ENCODE assay signal across 8 mouse cellular contexts in genomic region chr7:25781937-25782610, GRCm38 (mm10). TPM values are rescaled to one million over a fixed set of nuclear protein-coding genes. Genes with fewer than 3 reads are reported as not detected.
A peak's percentile ranks its signal among the peaks of the same experiment; 100 is the strongest.
DNase-seq lines count a peak whose midpoint lies in the region; ATAC-seq and TF ChIP-seq lines count a peak whose summit lies in the region.

No protein-coding gene starts in this region.

- H3K4me1 ChIP-seq in heart, embryonic 14.5 days (ENCODE audit: control insufficient read depth in 2 of 2, insufficient read depth in 2 of 2, low read length in 2 of 2) = peaks cover 16 to 33% of the 10 kb centered on the region in 2 experiments
- peaks cover 18% of the 10 kb centered on the region for H3K4me1 ChIP-seq in liver, embryonic 16.5 days (ENCODE audit: control insufficient read depth, low read depth, low read length)
- peaks cover 9% of the 10 kb centered on the region for H3K4me1 ChIP-seq in olfactory bulb, adult 2 months (ENCODE audit: control insufficient read depth, insufficient read depth, low read length)

- peaks cover 65% of the 10 kb centered on the region for H3K79me2 ChIP-seq in C2C12 (ENCODE audit: control insufficient read depth, insufficient read depth)

- no peak overlapping the region for H3K4me3 ChIP-seq in C2C12 (ENCODE audit: insufficient read depth, poor library complexity, severe bottlenecking)
- peak overlapping the region; percentile 31 to 34 for H3K4me3 ChIP-seq in heart, embryonic 14.5 days (ENCODE audit: control insufficient read depth in 1 of 2, insufficient read depth in 1 of 2, low read depth in 1 of 2, low read length in 2 of 2)
- H3K4me3 ChIP-seq in liver, embryonic 16.5 days (ENCODE audit: low read depth, low read length) = peak overlapping the region; percentile 16; the same call in 1 of the 2 replicates
- H3K4me3 ChIP-seq in olfactory bulb, adult 2 months (ENCODE audit: insufficient read depth, low read depth, low read length) = peak overlapping the region; percentile 47

- H3ac ChIP-seq in C2C12 (ENCODE audit: control insufficient read depth, insufficient read length, low read depth) = peak overlapping the region; percentile 64

- H3K9ac ChIP-seq in heart, embryonic 14.5 days (ENCODE audit: low read length) = peak overlapping the region; percentile 66
- H3K9ac ChIP-seq in liver, embryonic 16.5 days (ENCODE audit: low read depth, low read length) = no peak overlapping the region

- intact Hi-C loops in gastrocnemius, postnatal 36 days (cut with DNase I) = no loop called here

- H3K4me2 ChIP-seq in heart, embryonic 14.5 days (ENCODE audit: low read length) = peak overlapping the region; percentile 85
- peak overlapping the region; percentile 47 for H3K4me2 ChIP-seq in liver, embryonic 16.5 days (ENCODE audit: low read depth, low read length)

- no peaks in the 10 kb centered on the region for H3K9me3 ChIP-seq in heart, embryonic 14.5 days (ENCODE audit: control insufficient read depth, low read length)
- H3K9me3 ChIP-seq in liver, embryonic 16.5 days (replicated peaks; ENCODE audit: control insufficient read depth, low read length) = no peaks in the 10 kb centered on the region

- DNase-seq in ES-CJ7 (ENCODE audit: low read depth, low spot score) (peak; percentile 58), adipocyte (ENCODE audit: low spot score) (no peak)
- DNase-seq in thymus, postnatal 4 days = no peak
- no peak for DNase-seq in gastrocnemius, postnatal 36 days

- no peaks in the 10 kb centered on the region for H3K27me3 ChIP-seq in C2C12 (ENCODE audit: control insufficient read depth, insufficient read depth, insufficient read length)
- H3K27me3 ChIP-seq in heart, embryonic 14.5 days (ENCODE audit: control insufficient read depth, insufficient read depth, low read length) = no peaks in the 10 kb centered on the region
- no peaks in the 10 kb centered on the region for H3K27me3 ChIP-seq in liver, embryonic 16.5 days (ENCODE audit: control insufficient read depth, insufficient read depth, low read depth, low read length)

- peak; percentile 28; the same call in 1 of the 2 replicates for ATAC-seq in heart, embryonic 14.5 days (ENCODE audit: insufficient number of reproducible peaks, insufficient read depth, low FRiP score, low read depth)
- ATAC-seq in liver, embryonic 16.5 days (ENCODE audit: low read depth) = peak; percentile 24; the same call in 1 of the 2 replicates

- H3K79me3 ChIP-seq in C2C12 (ENCODE audit: low read depth) = peaks cover 31% of the 10 kb centered on the region

- TF ChIP-seq POLR2A in olfactory bulb, adult 2 months (IDR thresholded peaks at IDR 0.05; ENCODE audit: insufficient read depth, low read depth, low read length) = no peak

- peaks cover 58% of the 10 kb centered on the region for H3K36me3 ChIP-seq in C2C12 (ENCODE audit: control insufficient read depth, insufficient read depth)
- H3K36me3 ChIP-seq in heart, embryonic 14.5 days (ENCODE audit: control insufficient read depth, insufficient read depth, low read length) = peaks cover 17% of the 10 kb centered on the region
- no peaks in the 10 kb centered on the region for H3K36me3 ChIP-seq in liver, embryonic 16.5 days (ENCODE audit: control insufficient read depth, insufficient read depth)

- H3K27ac ChIP-seq in heart, embryonic 14.5 days (replicated peaks in 1 of 2; ENCODE audit: control insufficient read depth in 1 of 2, insufficient read depth in 1 of 2, low read depth in 2 of 2, low read length in 2 of 2) = peak overlapping the region in 1 of 2 experiments; percentile 59; a peak in 2 of 4 replicates
- H3K27ac ChIP-seq in liver, embryonic 16.5 days (ENCODE audit: low read length) = peak overlapping the region; percentile 24; the same call in 1 of the 2 replicates
- H3K27ac ChIP-seq in olfactory bulb, adult 2 months (ENCODE audit: insufficient read depth, low read depth, low read length) = no peak overlapping the region

- TF ChIP-seq CTCF in C2C12 (IDR thresholded peaks at IDR 0.05; ENCODE audit: control insufficient read depth, insufficient read depth, insufficient read length) = no peak
- TF ChIP-seq CTCF in olfactory bulb, adult 2 months (IDR thresholded peaks at IDR 0.05; ENCODE audit: insufficient read depth, low read depth, low read length) = no peak

- WGBS in heart, embryonic 14.5 days = 43% methylated on average over 11 of the region's 11 CpGs
- 23% methylated on average over 11 of the region's 11 CpGs for WGBS in liver, embryonic 16.5 days (ENCODE audit: insufficient replicate concordance)
- WGBS in olfactory bulb, adult 2 months = 29% methylated on average over 11 of the region's 11 CpGs

TF ChIP-seq in C2C12, 6 proteins besides CTCF, POLR2A, EP300 and RAD21:
- no peak for TF ChIP-seq USF1 (IDR thresholded peaks at IDR 0.05; ENCODE audit: low read depth)
- TF ChIP-seq MYOG (IDR thresholded peaks at IDR 0.05; ENCODE audit: control insufficient read depth, extremely low read depth, insufficient read length) = no peak
- no peak for TF ChIP-seq MAX (IDR thresholded peaks at IDR 0.05)
- TF ChIP-seq CEBPB (IDR thresholded peaks at IDR 0.05; ENCODE audit: low read depth) = no peak
- no peak for TF ChIP-seq MYOD1 (IDR thresholded peaks at IDR 0.05; ENCODE audit: control insufficient read depth, insufficient read length, low read depth)
- TF ChIP-seq FOSL1 (IDR thresholded peaks at IDR 0.05; ENCODE audit: insufficient read depth, low read length, poor library complexity, severe bottlenecking) = no peak

RNA-seq across cellular contexts. Expression of gene Axl, which starts 6.4 kb away (rescaled TPM):
- polyA plus RNA-seq in C2C12 (2012; fragmentation: generic; extraction: Trizol) = 270 TPM
- 38.9 and 42.1 TPM in 2 replicates for polyA plus RNA-seq in heart, embryonic 14.5 days (2014; fragmentation: Nextera tagmentation; extraction: Ambion mirVana)
- 20.2 and 24.9 TPM in 2 replicates for polyA plus RNA-seq in liver, embryonic 16.5 days (2015; fragmentation: Nextera tagmentation; extraction: Ambion mirVana)
- not detected in 2 replicates for polyA plus RNA-seq in olfactory bulb, adult 2 months (2012; ENCODE audit: insufficient read depth, insufficient read length, low replicate concordance, missing spikeins)
- total RNA-seq in gastrocnemius, postnatal 36 days (2021) = 10 to 100 TPM; 39.1 to 44.9 TPM

RNA-seq across cellular contexts. Expression of gene Hnrnpul1, which starts 27.5 kb away (rescaled TPM):
- 84.0 TPM for polyA plus RNA-seq in C2C12 (2012; fragmentation: generic; extraction: Trizol)
- 47.2 and 50.9 TPM in 2 replicates for polyA plus RNA-seq in heart, embryonic 14.5 days (2014; fragmentation: Nextera tagmentation; extraction: Ambion mirVana)
- 24.8 and 24.9 TPM in 2 replicates for polyA plus RNA-seq in liver, embryonic 16.5 days (2015; fragmentation: Nextera tagmentation; extraction: Ambion mirVana)
- 160 TPM in 1 of 2 replicates, not detected in the other for polyA plus RNA-seq in olfactory bulb, adult 2 months (2012; ENCODE audit: insufficient read depth, insufficient read length, low replicate concordance, missing spikeins)
- 10 to 100 TPM; 60.4 to 62.0 TPM for total RNA-seq in gastrocnemius, postnatal 36 days (2021)

RNA-seq across cellular contexts. Expression of gene Cyp2s1, which starts 34.6 kb away (rescaled TPM):
- polyA plus RNA-seq in C2C12 (2012; fragmentation: generic; extraction: Trizol) = 0.15 TPM
- 3.0 and 3.1 TPM in 2 replicates for polyA plus RNA-seq in heart, embryonic 14.5 days (2014; fragmentation: Nextera tagmentation; extraction: Ambion mirVana)
- polyA plus RNA-seq in liver, embryonic 16.5 days (2015; fragmentation: Nextera tagmentation; extraction: Ambion mirVana) = 0.42 and 0.80 TPM in 2 replicates
- not detected in 2 replicates for polyA plus RNA-seq in olfactory bulb, adult 2 months (2012; ENCODE audit: insufficient read depth, insufficient read length, low replicate concordance, missing spikeins)
- total RNA-seq in gastrocnemius, postnatal 36 days (2021) = under 1 TPM; 0.17 to 0.18 TPM
